Mouse (Mus musculus) skeletal muscle tissue, postnatal 0 days (tissue): ENCODE measurements around the gene Gm8247. TPM values are rescaled to one million over a fixed set of nuclear protein-coding genes. Genes with fewer than 3 reads are reported as not detected.

ENCODE experiments used
- polyA plus RNA-seq: library from polyadenylated mRNA; unstranded; fragments of >200 nt; fragmentation: Nextera tagmentation; extraction: Ambion mirVana; gene quantifications from 2 replicates; pipeline ENCODE4 v1.2.1, GENCODE M21; 2015

The Gm8247 gene
- polyA plus RNA-seq, result not detected in 2 replicates

DNA sequence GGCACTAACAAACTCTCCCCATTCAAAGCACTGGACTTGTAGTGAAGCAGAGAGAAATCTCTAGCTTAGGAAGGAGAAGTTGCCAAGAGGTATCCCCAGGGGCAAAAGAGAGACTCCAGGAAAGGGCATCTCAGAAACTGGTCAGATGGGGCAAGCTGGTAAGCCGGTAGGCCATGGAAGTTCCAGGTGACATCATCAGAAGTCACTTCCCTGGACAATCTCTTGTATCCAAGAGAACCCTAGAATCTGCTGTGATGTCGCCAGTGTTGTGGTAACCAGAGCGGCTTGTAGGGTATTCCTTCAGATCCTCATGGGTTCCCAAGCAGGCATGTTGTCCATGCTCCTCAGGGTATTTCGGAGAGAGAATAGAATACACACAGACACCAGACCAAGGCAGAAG lies at the start of gene Gm8247:
Gene Gm8247 (plus strand): TSS at position 301 of the 400 bp plus-strand sequence.

DNA sequence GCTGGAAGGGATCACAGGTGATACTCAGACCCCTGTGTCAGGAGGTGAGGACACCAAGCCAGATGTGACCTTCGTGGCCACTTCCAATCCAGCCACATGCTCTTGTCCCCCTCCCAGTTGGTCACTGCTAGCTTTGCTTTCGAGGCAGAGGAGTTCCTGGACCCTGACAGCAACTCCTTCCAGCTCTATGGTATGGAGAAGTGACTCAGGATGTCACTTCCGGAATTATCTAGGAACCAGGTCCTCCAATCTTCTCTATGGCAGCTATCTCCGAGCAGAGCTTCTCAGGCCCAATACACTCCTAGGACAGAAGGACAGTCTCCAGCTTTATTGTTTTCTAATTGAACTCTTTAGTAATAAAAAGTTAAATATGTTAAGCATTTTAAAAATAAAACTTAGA lies 44.8 kb downstream of the Gm8247 start, which contains the start of gene Gm5624:
Gene Gm5624 (minus strand): TSS at position 202 of the 400 bp plus-strand sequence.

Other genes starting within 250 kb of the Gm8247 start
- gene Gm5930, start 244.6 kb upstream of the Gm8247 start, polyA plus RNA-seq, result not detected in 2 replicates
- gene Gm8229, start 217.8 kb upstream of the Gm8247 start, polyA plus RNA-seq, result not detected in 2 replicates
- not detected in 2 replicates for gene Gm3371, start 172.5 kb upstream of the Gm8247 start, polyA plus RNA-seq
- not detected in 2 replicates for gene Gm8232, start 149.5 kb upstream of the Gm8247 start, polyA plus RNA-seq
- gene BC061237, start 90.7 kb upstream of the Gm8247 start, polyA plus RNA-seq, result not detected in 2 replicates
- not detected in 2 replicates for gene Gm17093, start 64.9 kb upstream of the Gm8247 start, polyA plus RNA-seq
- gene Gm5624, start 44.8 kb downstream of the Gm8247 start, polyA plus RNA-seq, result not detected in 2 replicates
- not detected in 2 replicates for gene Gm8257, start 123.3 kb downstream of the Gm8247 start, polyA plus RNA-seq
- gene Gm8267, start 167.2 kb downstream of the Gm8247 start, polyA plus RNA-seq, result not detected in 2 replicates